Mouse (Mus musculus): ENCODE data around the gene Dzip1. TPM values are rescaled to one million over a fixed set of nuclear protein-coding genes. Genes with fewer than 3 reads are reported as not detected.

The Dzip1 gene
- polyA plus RNA-seq (2015; fragmentation: Illumina TruSeq; extraction: RNeasy Lipid Tissue Mini Kit (QIAGEN cat#74804); ENCODE audit: low read depth, low replicate concordance), result 59.4 TPM

GRCm38 (mm10) chr14:118924673-118925615, at the start of gene Dzip1:
Gene Dzip1, minus strand, starts transcription at chr14:118925460.

GRCm38 (mm10) chr14:118937533-118938492, 12.6 kb upstream of the Dzip1 start, which contains the start of gene Dnajc3:
Gene Dnajc3, plus strand, starts transcription at chr14:118937976.

Other genes starting within 250 kb of the Dzip1 start
- 4.3 TPM for gene Abcc4, start 219.2 kb downstream of the Dzip1 start, polyA plus RNA-seq (2015; fragmentation: Illumina TruSeq; extraction: RNeasy Lipid Tissue Mini Kit (QIAGEN cat#74804); ENCODE audit: low read depth, low replicate concordance)
- gene Cldn10, start 137.6 kb downstream of the Dzip1 start, polyA plus RNA-seq (2015; fragmentation: Illumina TruSeq; extraction: RNeasy Lipid Tissue Mini Kit (QIAGEN cat#74804); ENCODE audit: low read depth, low replicate concordance), result 54.8 TPM
- gene Dnajc3, start 12.5 kb upstream of the Dzip1 start, polyA plus RNA-seq (2015; fragmentation: Illumina TruSeq; extraction: RNeasy Lipid Tissue Mini Kit (QIAGEN cat#74804); ENCODE audit: low read depth, low replicate concordance), result 31.2 TPM
- 23.6 TPM for gene Uggt2, start 174.0 kb upstream of the Dzip1 start, polyA plus RNA-seq (2015; fragmentation: Illumina TruSeq; extraction: RNeasy Lipid Tissue Mini Kit (QIAGEN cat#74804); ENCODE audit: low read depth, low replicate concordance)
- gene Hs6st3, start 212.9 kb upstream of the Dzip1 start, polyA plus RNA-seq (2015; fragmentation: Illumina TruSeq; extraction: RNeasy Lipid Tissue Mini Kit (QIAGEN cat#74804); ENCODE audit: low read depth, low replicate concordance), result 16.1 TPM